Mouse (Mus musculus) heart, embryonic 15.5 days (tissue): ENCODE results near the gene Gtpbp6. TPM values are rescaled to one million over a fixed set of nuclear protein-coding genes. Genes with fewer than 3 reads are reported as not detected.
A peak's percentile ranks its signal among the peaks of the same experiment; 100 is the strongest.
"Not testable (repeated sequence)": the region's sequence is repeated elsewhere in the genome, so short reads cannot be mapped to it uniquely, and the experiment has no call there.

Experiments
- ATAC-seq: fragments of 200-750 bp; cut with Nextera tagmentation; replicated peaks from 2 replicates; pipeline ENCODE4 v1.8.0; 2017; ENCODE audit warnings: low read depth, moderate TSS enrichment; ENCODE audit not compliant: insufficient number of reproducible peaks, insufficient read depth, low FRiP score
- H3K27ac ChIP-seq: fragments of 300-500 bp; sonication (generic); 2 replicates; pipeline ENCODE4 v1.5.1; 2015; ENCODE audit warnings: mild to moderate bottlenecking, inconsistent platforms
- H3K27me3 ChIP-seq: fragments of 300-500 bp; sonication (generic); 2 replicates; pipeline ENCODE4 v1.6.1; 2015; ENCODE audit warnings: inconsistent platforms
- H3K36me3 ChIP-seq: fragments of 300-500 bp; sonication (generic); 2 replicates; pipeline ENCODE4 v1.6.1; 2015; ENCODE audit warnings: mild to moderate bottlenecking, inconsistent platforms
- H3K4me1 ChIP-seq: fragments of 300-500 bp; sonication (generic); replicated peaks from 2 replicates; pipeline ENCODE4 v1.6.1; 2015; ENCODE audit warnings: inconsistent platforms
- H3K4me2 ChIP-seq: fragments of 300-500 bp; sonication (generic); 2 replicates; pipeline ENCODE4 v1.6.1; 2015; ENCODE audit warnings: inconsistent platforms, mild to moderate bottlenecking, moderate library complexity
- H3K4me3 ChIP-seq: fragments of 300-500 bp; sonication (generic); 2 replicates; pipeline ENCODE4 v1.5.1; 2015; ENCODE audit warnings: mild to moderate bottlenecking, inconsistent platforms
- H3K9ac ChIP-seq: fragments of 300-500 bp; sonication (generic); 2 replicates; pipeline ENCODE4 v1.6.1; 2015; ENCODE audit warnings: mild to moderate bottlenecking, inconsistent platforms
- H3K9me3 ChIP-seq: fragments of 300-500 bp; sonication (generic); replicated peaks from 2 replicates; pipeline ENCODE4 v1.6.1; 2016; ENCODE audit warnings: inconsistent platforms
- WGBS: fragments of 180-500 bp; shearing (Covaris S2); methylation state at CpG from one replicate; pipeline ENCODE4 v1.1.7; 2015; ENCODE audit warnings: mixed read lengths; 5-methylcytosine and 5-hydroxymethylcytosine counted together
- polyA plus RNA-seq: library from polyadenylated mRNA; unstranded; fragments of >200 nt; fragmentation: Nextera tagmentation; extraction: Ambion mirVana; gene quantifications from 2 replicates; pipeline ENCODE4 v1.2.1, GENCODE M21; 2015

The Gtpbp6 gene
- 18.6 and 25.0 TPM in 2 replicates for polyA plus RNA-seq

- WGBS = under 1% methylated on average over 69 of the region's 71 CpGs
- H3K9me3 ChIP-seq = no peaks in the 10 kb centered on the region
- H3K27ac ChIP-seq = peak within 1 kb of the TSS; percentile 100
- no peaks in the 10 kb centered on the region for H3K27me3 ChIP-seq
- peak within 1 kb of the TSS; percentile 92 for H3K9ac ChIP-seq
- peak; percentile 88 for ATAC-seq
- H3K4me3 ChIP-seq = peak within 1 kb of the TSS; percentile 97
- peaks cover 44% of the 10 kb centered on the region for H3K36me3 ChIP-seq
- H3K4me1 ChIP-seq = peaks cover 16% of the 10 kb centered on the region
- peak within 1 kb of the TSS; percentile 90 for H3K4me2 ChIP-seq
These were observed at the start of gene Gtpbp6 for GRCm38 (mm10) chr5:110107581-110108304. Gene Gtpbp6 (minus strand): TSS chr5:110108197.

GRCm38 (mm10) chr5:110143007-110143406 is 35.0 kb upstream of the Gtpbp6 start:
- Histone ChIP-seq H3K36me3 (peaks cover 61% of the 10 kb centered on the region), H3K27me3 (no peaks in the 10 kb centered on the region), H3K27ac (no peak overlapping the region), H3K4me1 (no peaks in the 10 kb centered on the region; the same call in 1 of the 2 replicates), H3K9ac (no peak overlapping the region), H3K4me2 (no peak overlapping the region), H3K9me3 (no peaks in the 10 kb centered on the region), H3K4me3 (no peak overlapping the region)
- WGBS = 93% methylated on average over 5 of the region's 5 CpGs
- ATAC-seq = no peak

- WGBS = 80% methylated on average over 2 of the region's 2 CpGs
- H3K4me3 ChIP-seq = no peak overlapping the region
- no peak for ATAC-seq
- H3K27me3 ChIP-seq = no peaks in the 10 kb centered on the region
- no peaks in the 10 kb centered on the region for H3K9me3 ChIP-seq
- no peak overlapping the region for H3K4me2 ChIP-seq
- peaks cover 54% of the 10 kb centered on the region for H3K36me3 ChIP-seq
- no peak overlapping the region for H3K27ac ChIP-seq
- peaks cover 3% of the 10 kb centered on the region; the same call in 1 of the 2 replicates for H3K4me1 ChIP-seq
- no peak overlapping the region for H3K9ac ChIP-seq
These were observed 34.3 kb upstream of the Gtpbp6 start for GRCm38 (mm10) chr5:110142309-110142708.

GRCm38 (mm10) chr5:110140424-110140823 is 32.4 kb upstream of the Gtpbp6 start:
- no peak for ATAC-seq
- Histone ChIP-seq H3K4me3 (no peak overlapping the region), H3K4me2 (no peak overlapping the region), H3K36me3 (peaks cover 39% of the 10 kb centered on the region), H3K27me3 (no peaks in the 10 kb centered on the region), H3K27ac (no peak overlapping the region), H3K4me1 (peaks cover 6% of the 10 kb centered on the region; the same call in 1 of the 2 replicates), H3K9ac (no peak overlapping the region), H3K9me3 (no peaks in the 10 kb centered on the region)
- WGBS = 86% methylated on average over 7 of the region's 7 CpGs

- Histone ChIP-seq H3K36me3 (peaks cover 29% of the 10 kb centered on the region), H3K9me3 (no peaks in the 10 kb centered on the region), H3K27ac (no peak overlapping the region), H3K9ac (no peak overlapping the region), H3K4me1 (peaks cover 6% of the 10 kb centered on the region; the same call in 1 of the 2 replicates), H3K27me3 (no peaks in the 10 kb centered on the region), H3K4me3 (no peak overlapping the region), H3K4me2 (no peak overlapping the region)
- ATAC-seq = no peak
- WGBS = 95% methylated on average over 3 of the region's 3 CpGs
These were observed 31.3 kb upstream of the Gtpbp6 start for GRCm38 (mm10) chr5:110139325-110139724.

- Histone ChIP-seq H3K4me1 (peaks cover 6% of the 10 kb centered on the region; the same call in 1 of the 2 replicates), H3K4me3 (no peak overlapping the region), H3K4me2 (no peak overlapping the region), H3K27me3 (no peaks in the 10 kb centered on the region), H3K36me3 (peaks cover 17% of the 10 kb centered on the region), H3K9me3 (0 out of 2 replicates have a peak, but pooled peaks cover 7% of the 10 kb centered on the region), H3K9ac (no peak overlapping the region), H3K27ac (no peak overlapping the region)
- ATAC-seq = no peak
- WGBS = 86% methylated on average over 3 of the region's 3 CpGs
These were observed 29.8 kb upstream of the Gtpbp6 start for GRCm38 (mm10) chr5:110137816-110138215.

GRCm38 (mm10) chr5:110136087-110136464 is 28.1 kb upstream of the Gtpbp6 start:
- 0 out of 2 replicates have a peak, but pooled peaks have one; percentile 4 for ATAC-seq
- WGBS = 5% methylated on average over 18 of the region's 18 CpGs

GRCm38 (mm10) chr5:110135293-110136086 is 27.5 kb upstream of the Gtpbp6 start, which contains the start of gene Chfr:
Gene Chfr (plus strand): TSS chr5:110135842.
- 4% methylated on average over 46 of the region's 46 CpGs for WGBS
- peak within 1 kb of the TSS; percentile 94 for H3K4me3 ChIP-seq
- peak; percentile 100 for ATAC-seq

More at GRCm38 (mm10) chr5:110136087-110136464, 28.1 kb upstream of the Gtpbp6 start:
- Histone ChIP-seq H3K36me3 (peaks cover 12% of the 10 kb centered on the region), H3K4me1 (peaks cover 6% of the 10 kb centered on the region; the same call in 1 of the 2 replicates), H3K4me3 (peak overlapping the region; percentile 94), H3K9ac (peak overlapping the region; percentile 70), H3K27ac (peak overlapping the region; percentile 73), H3K27me3 (no peaks in the 10 kb centered on the region), H3K4me2 (peak overlapping the region; percentile 82), H3K9me3 (0 out of 2 replicates have a peak, but pooled peaks cover 7% of the 10 kb centered on the region)

GRCm38 (mm10) chr5:110122380-110122779 is 14.4 kb upstream of the Gtpbp6 start:
- not testable (repeated sequence) for H3K27me3 ChIP-seq, H3K27ac ChIP-seq, ATAC-seq, H3K4me1 ChIP-seq, H3K4me2 ChIP-seq, H3K9ac ChIP-seq, H3K9me3 ChIP-seq, H3K4me3 ChIP-seq
- H3K36me3 ChIP-seq = peaks cover 29% of the 10 kb centered on the region
- 84% methylated on average over 3 of the region's 3 CpGs for WGBS

More at GRCm38 (mm10) chr5:110135293-110136086, 27.5 kb upstream of the Gtpbp6 start, which contains the start of gene Chfr:
- peak within 1 kb of the TSS; percentile 82 for H3K4me2 ChIP-seq
- H3K9me3 ChIP-seq = 0 out of 2 replicates have a peak, but pooled peaks cover 7% of the 10 kb centered on the region
- H3K9ac ChIP-seq = peak within 1 kb of the TSS; percentile 70
- H3K27me3 ChIP-seq = no peaks in the 10 kb centered on the region
- H3K27ac ChIP-seq = peak within 1 kb of the TSS; percentile 73
- H3K36me3 ChIP-seq = peaks cover 8% of the 10 kb centered on the region; the same call in 1 of the 2 replicates
- peaks cover 6% of the 10 kb centered on the region; the same call in 1 of the 2 replicates for H3K4me1 ChIP-seq

- H3K4me1 ChIP-seq = peaks cover 16% of the 10 kb centered on the region
- peak within 1 kb of the TSS; percentile 65 for H3K9ac ChIP-seq
- WGBS = 0% methylated on average over 12 of the region's 12 CpGs
- H3K9me3 ChIP-seq = no peaks in the 10 kb centered on the region
- peak; percentile 42 for ATAC-seq
- peak within 1 kb of the TSS; percentile 88 for H3K4me2 ChIP-seq
- H3K4me3 ChIP-seq = peak within 1 kb of the TSS; percentile 70
- H3K27me3 ChIP-seq = no peaks in the 10 kb centered on the region
- H3K27ac ChIP-seq = peak within 1 kb of the TSS; percentile 88
- H3K36me3 ChIP-seq = peaks cover 36% of the 10 kb centered on the region
These were observed 2.0 kb upstream of the Gtpbp6 start, which contains the start of gene Zfp605 for GRCm38 (mm10) chr5:110109991-110110441. Gene Zfp605 (plus strand): TSS chr5:110110092.

GRCm38 (mm10) chr5:110108305-110108628 is 270 bp upstream of the Gtpbp6 start:
- no peak for ATAC-seq
- Histone ChIP-seq H3K4me1 (peaks cover 16% of the 10 kb centered on the region), H3K4me3 (peak overlapping the region; percentile 97), H3K27ac (peak overlapping the region; percentile 100), H3K9ac (peak overlapping the region; percentile 92; the same call in 1 of the 2 replicates), H3K36me3 (peaks cover 44% of the 10 kb centered on the region), H3K27me3 (no peaks in the 10 kb centered on the region), H3K4me2 (peak overlapping the region; percentile 90), H3K9me3 (no peaks in the 10 kb centered on the region)
- WGBS = 0% methylated on average over 7 of the region's 7 CpGs
